Mouse (Mus musculus) forebrain, embryonic 14.5 days (tissue): ENCODE measurements around the gene Gipc1. TPM values are rescaled to one million over a fixed set of nuclear protein-coding genes. Genes with fewer than 3 reads are reported as not detected.

Experiments used
- ATAC-seq: fragments of 200-750 bp; cut with Nextera tagmentation; 2 replicates; pipeline ENCODE4 v1.8.0; 2017; ENCODE audit warnings: mild to moderate bottlenecking, moderate library complexity
- DNase-seq: peaks from one replicate; pipeline ENCODE4 v3.0.0-alpha.2; 2015; ENCODE audit warnings: low spot score
- H3K27ac ChIP-seq: fragments of 300-500 bp; sonication (generic); 2 replicates; pipeline ENCODE4 v1.5.1; 2014; ENCODE audit warnings: low read depth, mild to moderate bottlenecking, control low read depth, low read length, moderate library complexity
- H3K27me3 ChIP-seq: fragments of 300-500 bp; sonication (generic); replicated peaks from 2 replicates; pipeline ENCODE4 v1.6.1; 2014; ENCODE audit warnings: low read length, control low read depth, mixed read lengths; ENCODE audit not compliant: control insufficient read depth, insufficient read depth
- H3K36me3 ChIP-seq: fragments of 300-500 bp; sonication (generic); 2 replicates; pipeline ENCODE4 v1.6.1; 2014; ENCODE audit warnings: low read length, control low read depth; ENCODE audit not compliant: control insufficient read depth, insufficient read depth
- H3K4me1 ChIP-seq: fragments of 300-500 bp; sonication (generic); 2 replicates; pipeline ENCODE4 v1.6.1; 2014; ENCODE audit warnings: antibody characterized with exemption, low read length, control low read depth; ENCODE audit not compliant: control insufficient read depth, insufficient read depth
- H3K4me2 ChIP-seq: fragments of 300-500 bp; sonication (generic); 2 replicates; pipeline ENCODE4 v1.6.1; 2014; ENCODE audit warnings: mild to moderate bottlenecking, control low read depth, low read length
- H3K4me3 ChIP-seq: fragments of 300-500 bp; sonication (generic); 2 replicates; pipeline ENCODE4 v1.5.1; 2014; ENCODE audit warnings: low read depth, low read length, control low read depth
- H3K9ac ChIP-seq: fragments of 300-500 bp; sonication (generic); 2 replicates; pipeline ENCODE4 v1.6.1; 2014; ENCODE audit warnings: mild to moderate bottlenecking, low read length, control low read depth, moderate library complexity
- H3K9me3 ChIP-seq: fragments of 300-500 bp; sonication (generic); replicated peaks from 2 replicates; pipeline ENCODE4 v1.6.1; 2016; ENCODE audit warnings: low read length, control low read depth, mixed read lengths; ENCODE audit not compliant: control insufficient read depth
- WGBS: fragments of 180-500 bp; shearing (Covaris S2); extraction: QIAGEN DNeasy Blood & Tissue Kit; methylation state at CpG from one replicate; pipeline ENCODE4 v1.1.7; 2014; 5-methylcytosine and 5-hydroxymethylcytosine counted together
- polyA plus RNA-seq: library from polyadenylated mRNA; unstranded; fragments of >200 nt; fragmentation: Nextera tagmentation; extraction: Ambion mirVana; gene quantifications from 2 replicates; pipeline ENCODE4 v1.2.1, GENCODE M21; 2014

Gene Gipc1
- polyA plus RNA-seq, 1 experiment from 2014 or later: 108 TPM

- Histone ChIP-seq H3K4me1 (peaks cover 3% of the 10 kb centered on the region; the same call in 1 of the 2 replicates), H3K9ac (peak within 1 kb of the TSS; percentile 91), H3K36me3 (no peaks in the 10 kb centered on the region), H3K4me2 (peak within 1 kb of the TSS; percentile 91), H3K4me3 (peak within 1 kb of the TSS; percentile 86), H3K27me3 (no peaks in the 10 kb centered on the region), H3K9me3 (no peaks in the 10 kb centered on the region), H3K27ac (peak within 1 kb of the TSS; percentile 50; the same call in 1 of the 2 replicates)
- ATAC-seq (peak; percentile 89), DNase-seq (peak; percentile 82)
- WGBS: 0% methylated on average over 70 of the region's 85 CpGs
Measured at GRCm38 (mm10) chr8:83698661-83699453, 46.4 kb downstream of the Gipc1 start, which contains the start of gene Pkn1. Pkn1 (minus strand) TSS chr8:83699179.

GRCm38 (mm10) chr8:83699566-83699965 is 47.1 kb downstream of the Gipc1 start:
- Histone ChIP-seq H3K27me3 (no peaks in the 10 kb centered on the region), H3K36me3 (no peaks in the 10 kb centered on the region), H3K4me3 (peak overlapping the region; percentile 86), H3K9ac (peak overlapping the region; percentile 91), H3K9me3 (no peaks in the 10 kb centered on the region), H3K4me1 (peaks cover 3% of the 10 kb centered on the region; the same call in 1 of the 2 replicates), H3K27ac (no peak overlapping the region), H3K4me2 (peak overlapping the region; percentile 91)
- no peak for ATAC-seq
- WGBS: 48% methylated on average over 9 of the region's 9 CpGs
- peak; percentile 3 for DNase-seq

- Histone ChIP-seq H3K4me2 (no peak overlapping the region), H3K9me3 (no peaks in the 10 kb centered on the region), H3K4me1 (peaks cover 3% of the 10 kb centered on the region; the same call in 1 of the 2 replicates), H3K27ac (no peak overlapping the region), H3K27me3 (no peaks in the 10 kb centered on the region), H3K9ac (no peak overlapping the region), H3K4me3 (no peak overlapping the region), H3K36me3 (no peaks in the 10 kb centered on the region)
- ATAC-seq (no peak), DNase-seq (no peak)
- WGBS: 82% methylated on average over 9 of the region's 9 CpGs
Measured at GRCm38 (mm10) chr8:83700423-83701085, 48.1 kb downstream of the Gipc1 start.

GRCm38 (mm10) chr8:83703426-83703825 is 50.9 kb downstream of the Gipc1 start:
- H3K27ac ChIP-seq: no peak overlapping the region
- no peaks in the 10 kb centered on the region for H3K9me3 ChIP-seq
- ATAC-seq: no peak
- no peaks in the 10 kb centered on the region for H3K27me3 ChIP-seq
- no peak overlapping the region for H3K4me2 ChIP-seq
- no peak overlapping the region for H3K9ac ChIP-seq
- no peak for DNase-seq
- H3K4me3 ChIP-seq: no peak overlapping the region
- WGBS: 78% methylated on average over 4 of the region's 4 CpGs
- peaks cover 3% of the 10 kb centered on the region; the same call in 1 of the 2 replicates for H3K4me1 ChIP-seq
- no peaks in the 10 kb centered on the region for H3K36me3 ChIP-seq

GRCm38 (mm10) chr8:83706411-83706810 is 53.9 kb downstream of the Gipc1 start:
- ATAC-seq: no peak
- no peaks in the 10 kb centered on the region for H3K27me3 ChIP-seq
- DNase-seq: no peak
- H3K4me3 ChIP-seq: no peak overlapping the region
- H3K9me3 ChIP-seq: no peaks in the 10 kb centered on the region
- no peaks in the 10 kb centered on the region for H3K36me3 ChIP-seq
- H3K9ac ChIP-seq: no peak overlapping the region
- H3K27ac ChIP-seq: no peak overlapping the region
- H3K4me2 ChIP-seq: no peak overlapping the region
- H3K4me1 ChIP-seq: no peaks in the 10 kb centered on the region
- WGBS: 70% methylated on average over 5 of the region's 5 CpGs

- Histone ChIP-seq H3K27me3 (no peaks in the 10 kb centered on the region), H3K36me3 (no peaks in the 10 kb centered on the region), H3K27ac (no peak overlapping the region), H3K4me1 (no peaks in the 10 kb centered on the region), H3K9me3 (no peaks in the 10 kb centered on the region), H3K4me3 (no peak overlapping the region), H3K9ac (no peak overlapping the region), H3K4me2 (no peak overlapping the region)
- DNase-seq (no peak), ATAC-seq (no peak)
- WGBS: 73% methylated on average over 8 of the region's 8 CpGs
Measured at GRCm38 (mm10) chr8:83707554-83707953, 55.1 kb downstream of the Gipc1 start.

Other genes with a start within 250 kb of the Gipc1 start
- 232 and 263 TPM in 2 replicates for gene Scoc, start 194.3 kb upstream of the Gipc1 start, polyA plus RNA-seq
- gene Olfr370, start 116.9 kb upstream of the Gipc1 start, polyA plus RNA-seq: not detected in 2 replicates
- gene Ndufb7, start 86.0 kb upstream of the Gipc1 start, polyA plus RNA-seq: 370 and 449 TPM in 2 replicates
- 806 and 815 TPM in 2 replicates for gene Tecr, start 44.7 kb upstream of the Gipc1 start, polyA plus RNA-seq
- 30.1 and 43.0 TPM in 2 replicates for gene Dnajb1, start 44.5 kb upstream of the Gipc1 start, polyA plus RNA-seq
- gene Ptger1, start 14.0 kb downstream of the Gipc1 start, polyA plus RNA-seq: 0.27 and 0.63 TPM in 2 replicates
- gene Pkn1, start 46.5 kb downstream of the Gipc1 start, polyA plus RNA-seq: 20.9 and 21.9 TPM in 2 replicates
- gene Ddx39, start 62.5 kb downstream of the Gipc1 start, polyA plus RNA-seq: 120 and 133 TPM in 2 replicates
- gene Adgre5, start 88.6 kb downstream of the Gipc1 start, polyA plus RNA-seq: 9.3 and 12.4 TPM in 2 replicates
- gene Adgrl1, start 247.4 kb downstream of the Gipc1 start, polyA plus RNA-seq: 44.4 and 50.9 TPM in 2 replicates